Mouse (Mus musculus) skeletal muscle tissue, postnatal 0 days (tissue): ENCODE measurements around the gene Vps54. TPM values are rescaled to one million over a fixed set of nuclear protein-coding genes. Genes with fewer than 3 reads are reported as not detected.

Experiments
- microRNA counts: library from miRNA; unstranded; fragments of <30 nt; microRNA quantifications from one replicate; lab custom pipeline; 2015
- microRNA-seq, 2 experiments: library from miRNA; unstranded; fragments of <30 nt; microRNA quantifications; one replicate each; pipeline ENCODE4; 2016
- polyA plus RNA-seq: library from polyadenylated mRNA; unstranded; fragments of >200 nt; fragmentation: Nextera tagmentation; extraction: Ambion mirVana; gene quantifications from 2 replicates; pipeline ENCODE4 v1.2.1, GENCODE M21; 2015

Vps54 gene
- polyA plus RNA-seq, result 5.0 and 6.0 TPM in 2 replicates

DNA sequence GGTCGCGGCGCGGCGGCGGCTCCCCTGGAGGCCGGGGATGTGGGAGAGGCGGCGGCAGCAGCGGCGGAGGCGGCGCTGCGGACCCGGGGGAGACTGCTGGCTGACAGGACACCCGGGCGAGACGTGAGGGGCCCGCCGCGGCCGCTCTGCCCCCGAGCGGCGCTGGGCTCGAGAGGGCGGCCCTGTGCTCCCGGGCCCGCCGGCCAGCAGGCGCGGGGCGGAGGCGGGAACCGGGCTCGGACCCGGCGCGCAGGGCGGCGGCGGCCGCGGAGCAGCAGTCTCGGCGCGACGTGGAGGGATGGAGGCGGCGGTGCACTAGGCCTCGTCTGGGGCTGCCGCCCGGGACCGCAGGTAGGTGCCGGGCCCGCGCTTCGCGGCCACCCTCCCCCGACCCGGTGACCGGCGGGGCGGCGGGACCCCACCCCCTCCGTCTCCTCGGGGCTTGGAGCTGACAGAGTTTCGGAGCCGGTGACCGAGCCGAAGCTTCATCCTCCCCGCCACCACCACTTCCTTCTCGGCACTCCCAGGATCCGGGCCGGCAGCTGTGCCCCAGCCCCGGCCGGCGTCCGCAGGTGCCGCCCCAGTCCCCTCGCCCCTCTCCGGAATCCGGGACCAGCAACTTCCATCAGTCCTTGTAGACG is at the start of gene Vps54:
Vps54 (plus strand) TSS at position 261 of the 641 bp plus-strand sequence.

MicroRNA genes within 50 kb of the gene (microRNA counts, 519-probe panel; counts per million panel counts)
- 296 counts per million, percentile 58 among the panel's probes with 10 or more counts for microRNA mmu-miR-1933-3p (lab: Ali Mortazavi, UCI)
- 296 counts per million, percentile 58 among the panel's probes with 10 or more counts for microRNA mmu-miR-1933-5p (lab: Ali Mortazavi, UCI)

Small RNA genes within 50 kb of the gene (microRNA-seq; reads per million reads assigned to microRNA genes)
- 0.51 to 1.1 reads per million in 2 experiments for gene Mir1933

Other genes starting within 250 kb of the Vps54 start
- 18.0 and 19.3 TPM in 2 replicates for gene Peli1, start 148.0 kb upstream of the Vps54 start, polyA plus RNA-seq
- 417 and 457 TPM in 2 replicates for gene Ugp2, start 131.9 kb downstream of the Vps54 start, polyA plus RNA-seq